Mouse (Mus musculus) cortical plate, adult 2 months (tissue): ENCODE data around the gene Lct. TPM values are rescaled to one million over a fixed set of nuclear protein-coding genes. Genes with fewer than 3 reads are reported as not detected.
A peak's percentile ranks its signal among the peaks of the same experiment; 100 is the strongest.

Experiments
- H3K27ac ChIP-seq: fragments of 200-500 bp; 2 replicates; pipeline ENCODE4 v1.5.1; 2012; ENCODE audit warnings: low read length, control low read depth, inconsistent platforms; ENCODE audit not compliant: insufficient read depth
- H3K4me1 ChIP-seq: fragments of 200-500 bp; 2 replicates; pipeline ENCODE4 v1.6.1; 2011; ENCODE audit warnings: low read length; ENCODE audit not compliant: control insufficient read depth, insufficient read depth
- H3K4me3 ChIP-seq: fragments of 200-500 bp; 2 replicates; pipeline ENCODE4 v1.5.1; 2011; ENCODE audit warnings: mild to moderate bottlenecking, low read length, control low read depth; ENCODE audit not compliant: insufficient read depth
- CTCF ChIP-seq: fragments of 200-500 bp; IDR thresholded peaks from 2 replicates; pipeline ENCODE4 v1.5.1; 2011; ENCODE audit warnings: mild to moderate bottlenecking, control low read depth, low read length; ENCODE audit not compliant: insufficient read depth; ENCODE audit errors: extremely low read depth
- POLR2A ChIP-seq: fragments of 200-500 bp; IDR thresholded peaks from 2 replicates; pipeline ENCODE4 v1.6.1; 2011; ENCODE audit warnings: mild to moderate bottlenecking, low read length, control low read depth; ENCODE audit not compliant: insufficient read depth; ENCODE audit errors: extremely low read depth
- polyA plus RNA-seq: library from polyadenylated mRNA; depleted of rRNA; stranded (reverse); fragments of >200 nt; gene quantifications from 2 replicates; pipeline ENCODE4 v1.2.3, GENCODE M21; 2012; rRNA removed

The Lct gene
- polyA plus RNA-seq, 1 experiment: 0.63 TPM

- no peaks in the 10 kb centered on the region for H3K4me1 ChIP-seq
- H3K27ac ChIP-seq: no peak overlapping the region
- H3K4me3 ChIP-seq: peak overlapping the region; percentile 64
- no peak for TF ChIP-seq POLR2A
- TF ChIP-seq CTCF: no peak
These were observed 83.3 kb downstream of the Lct start for GRCm38 (mm10) chr1:128244727-128245355.

GRCm38 (mm10) chr1:128243996-128244726 is 84.0 kb downstream of the Lct start:
- TF ChIP-seq CTCF (no peak), POLR2A (peak; percentile 48; the same call in 1 of the 2 replicates)
- H3K27ac ChIP-seq: peak overlapping the region; percentile 46
- peak overlapping the region; percentile 64 for H3K4me3 ChIP-seq
- H3K4me1 ChIP-seq: no peaks in the 10 kb centered on the region

GRCm38 (mm10) chr1:128243627-128243995 is 84.5 kb downstream of the Lct start, which contains the start of gene Ubxn4:
TSS of gene Ubxn4 (plus strand) at chr1:128243964.
- TF ChIP-seq POLR2A (no peak), CTCF (no peak)
- Histone ChIP-seq H3K4me3 (peak within 1 kb of the TSS; percentile 64), H3K4me1 (no peaks in the 10 kb centered on the region), H3K27ac (peak within 1 kb of the TSS; percentile 46)

GRCm38 (mm10) chr1:128235181-128235580 is 92.9 kb downstream of the Lct start:
- no peaks in the 10 kb centered on the region for H3K4me1 ChIP-seq
- no peak overlapping the region for H3K4me3 ChIP-seq
- no peak overlapping the region for H3K27ac ChIP-seq
- no peak for TF ChIP-seq CTCF
- TF ChIP-seq POLR2A: no peak

Other genes starting within 250 kb of the Lct start
- 5.5 and 6.4 TPM in 2 replicates for gene Zranb3, start 225.3 kb downstream of the Lct start, polyA plus RNA-seq
- gene R3hdm1, start 225.0 kb downstream of the Lct start, polyA plus RNA-seq: 454 and 497 TPM in 2 replicates
- 38.2 and 40.5 TPM in 2 replicates for gene Ubxn4, start 84.4 kb downstream of the Lct start, polyA plus RNA-seq
- gene Mcm6, start 31.3 kb upstream of the Lct start, polyA plus RNA-seq: 7.4 and 7.8 TPM in 2 replicates
- 42.1 and 43.3 TPM in 2 replicates for gene Dars, start 89.0 kb upstream of the Lct start, polyA plus RNA-seq